Mouse (Mus musculus): ENCODE measurements around the gene Cryaa.

- TF ChIP-seq CTCF (IDR thresholded peaks at IDR 0.05; ENCODE audit: low read depth, low read length) (no peak), GATA1 (IDR thresholded peaks at IDR 0.05; ENCODE audit: borderline replicate concordance, low read length) (no peak), TAL1 (conservative IDR thresholded peaks at IDR 0.05; ENCODE audit: low read depth, low read length) (no peak), POLR2AphosphoS5 (IDR thresholded peaks at IDR 0.05; ENCODE audit: insufficient replicate concordance, low read depth, low read length) (no peak)
Measured at GRCm38 (mm10) chr17:31655366-31655765, 22.2 kb upstream of the Cryaa start.

Measured in G1E (cell line).